Mouse (Mus musculus) urinary bladder, adult 2 months (tissue): Measurements from ENCODE around the gene Wdr53. TPM values are rescaled to one million over a fixed set of nuclear protein-coding genes. Genes with fewer than 3 reads are reported as not detected.
"Not testable (repeated sequence)": the region's sequence is repeated elsewhere in the genome, so short reads cannot be mapped to it uniquely, and the experiment has no call there.

Source experiments
- DNase-seq: peaks from one replicate; pipeline ENCODE4 v3.0.0; 2022; ENCODE audit warnings: low spot score
- polyA plus RNA-seq: library from polyadenylated mRNA; depleted of rRNA; stranded (reverse); fragments of >200 nt; gene quantifications from 2 replicates; pipeline ENCODE4 v1.2.3, GENCODE M21; 2012; rRNA removed

Wdr53 gene
- polyA plus RNA-seq, result 11.9 and 15.2 TPM in 2 replicates

DNA sequence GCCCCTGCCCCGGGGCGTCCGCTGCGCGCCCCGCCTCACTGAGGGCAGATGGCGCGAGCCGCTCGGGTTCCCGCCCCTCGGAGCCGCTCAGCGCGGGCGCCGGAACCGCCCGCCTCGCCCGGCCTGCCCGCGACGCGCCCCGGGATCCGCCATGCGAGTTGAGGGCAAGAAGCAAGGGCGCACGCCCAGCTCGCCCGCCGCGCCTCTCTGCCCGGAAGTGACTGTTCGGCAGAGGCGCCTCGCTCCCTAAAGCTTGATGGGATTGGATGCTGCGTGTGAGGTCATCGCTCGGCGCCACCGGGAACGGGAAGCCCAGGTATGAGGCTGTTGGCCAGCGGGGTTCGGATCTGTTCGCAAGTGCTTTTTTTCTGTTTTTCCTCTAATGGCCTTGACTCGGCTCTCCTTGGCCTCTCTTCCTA is at the start of gene Wdr53, which contains the start of gene Fbxo45:
Wdr53 (plus strand) TSS at position 276 of the 419 bp plus-strand sequence.
Fbxo45 (minus strand) TSS at position 207 of the 419 bp plus-strand sequence.
- peak; percentile 95 for DNase-seq

DNA sequence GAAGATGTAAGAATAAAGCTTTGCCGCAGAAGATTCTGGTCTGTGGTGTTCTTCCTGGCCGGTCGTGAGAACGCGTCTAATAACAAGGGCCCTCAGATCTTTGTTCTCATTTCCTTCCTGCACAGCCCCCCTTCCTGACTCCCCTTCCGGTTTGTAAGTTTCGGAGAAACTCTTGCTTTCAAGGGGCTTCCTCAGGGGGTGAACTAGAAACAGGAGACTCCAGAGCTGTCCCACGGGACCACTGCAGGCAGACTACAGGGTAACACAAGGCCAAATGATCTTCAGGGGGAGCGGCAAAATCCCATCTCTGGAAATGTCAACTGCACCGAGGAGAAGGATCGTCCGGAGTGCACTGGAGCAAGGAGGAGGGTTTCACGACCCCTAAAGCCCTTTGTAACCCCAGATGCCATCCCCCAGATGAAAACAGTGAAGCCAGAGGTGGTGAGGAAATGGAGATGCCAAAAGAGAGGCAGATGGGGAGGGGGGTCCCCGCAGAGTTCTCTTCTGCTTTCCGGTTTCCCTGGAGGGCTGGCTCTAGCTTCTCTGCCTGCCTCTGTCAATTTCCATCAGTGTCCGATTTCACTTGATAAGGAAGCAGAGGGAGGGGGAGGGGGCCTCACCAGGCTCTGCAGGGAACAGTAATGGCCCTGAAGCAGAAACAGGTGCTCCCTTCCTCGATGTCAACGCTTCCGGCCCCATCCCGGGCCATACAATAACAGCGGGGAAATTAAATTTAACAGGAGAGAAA is 46.6 kb upstream of the Wdr53 start:
- no peak for DNase-seq

DNA sequence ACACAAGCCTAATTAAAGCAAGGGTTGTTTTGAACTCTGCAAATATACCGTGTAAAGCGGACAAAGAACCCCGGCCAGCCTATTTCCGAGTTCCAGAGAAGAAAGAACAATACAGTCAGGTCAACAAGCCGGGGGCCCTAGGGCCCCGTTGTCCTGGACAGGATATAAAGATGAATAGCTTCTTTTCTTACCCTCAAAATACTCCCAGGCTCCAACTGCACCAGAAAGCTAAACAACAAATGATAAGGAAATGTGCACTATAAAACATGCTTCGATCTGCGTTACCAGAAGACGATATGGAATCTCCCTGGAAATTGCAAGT is 46.1 kb upstream of the Wdr53 start:
- no peak for DNase-seq

DNA sequence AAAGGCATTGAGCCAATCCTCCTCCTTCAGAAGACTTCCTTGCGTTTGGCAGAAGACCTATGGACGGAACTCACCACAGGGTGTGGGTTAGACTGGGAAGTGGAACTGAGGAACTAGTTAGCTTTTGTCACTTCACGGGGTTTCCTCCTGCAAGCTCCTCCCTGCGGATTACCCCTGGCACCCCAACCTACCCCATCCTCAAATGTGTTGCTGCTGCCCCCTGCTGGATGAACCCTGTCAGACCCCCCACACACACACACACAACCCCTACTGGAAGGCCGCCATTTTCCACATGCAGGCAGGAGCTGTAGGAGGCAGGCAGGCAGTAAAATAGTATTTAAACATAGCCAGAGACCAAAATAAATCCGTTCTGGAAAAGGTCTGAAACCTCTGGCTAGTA is 44.3 kb upstream of the Wdr53 start:
- DNase-seq, result peak; percentile 41

DNA sequence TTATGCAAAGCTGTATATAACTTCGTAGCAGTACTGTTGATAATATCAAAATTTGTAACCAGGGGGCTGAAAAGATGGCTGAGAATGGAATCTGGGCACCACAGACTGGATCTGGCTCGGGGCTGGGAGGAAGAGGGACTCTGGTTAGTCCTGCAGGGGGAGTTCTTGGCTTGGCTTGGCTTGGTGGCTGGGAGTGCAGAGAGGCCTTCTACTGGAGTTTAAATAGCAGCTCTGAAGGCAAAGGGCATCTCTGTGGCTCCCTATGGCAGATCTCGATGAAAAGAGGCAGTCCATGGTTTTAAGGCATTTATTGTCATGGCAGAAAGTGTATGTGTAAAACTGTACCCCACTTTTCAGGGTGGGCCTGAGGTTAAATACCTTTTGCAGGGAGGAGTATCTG is 42.1 kb upstream of the Wdr53 start:
- DNase-seq, result no peak

DNA sequence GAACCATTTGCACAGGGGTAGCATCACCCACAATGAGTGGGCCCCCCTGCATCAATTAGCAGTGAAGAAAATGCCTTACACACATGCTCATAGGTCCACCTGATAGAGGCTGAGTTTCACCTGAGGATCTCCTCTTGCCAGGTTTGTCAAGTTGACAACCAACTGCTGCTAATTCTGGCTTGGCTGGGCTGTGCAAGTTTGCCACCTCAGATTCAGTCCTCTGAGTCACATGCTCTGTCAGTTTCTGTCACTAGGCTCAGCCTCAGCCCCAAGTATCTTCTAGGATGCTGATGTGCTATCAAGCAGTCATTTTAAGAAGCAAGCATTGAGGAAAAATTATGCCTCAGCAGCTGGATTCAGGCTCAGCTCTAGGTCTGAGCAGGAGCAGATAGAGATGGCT is 32.9 kb upstream of the Wdr53 start:
- DNase-seq, result no peak

DNA sequence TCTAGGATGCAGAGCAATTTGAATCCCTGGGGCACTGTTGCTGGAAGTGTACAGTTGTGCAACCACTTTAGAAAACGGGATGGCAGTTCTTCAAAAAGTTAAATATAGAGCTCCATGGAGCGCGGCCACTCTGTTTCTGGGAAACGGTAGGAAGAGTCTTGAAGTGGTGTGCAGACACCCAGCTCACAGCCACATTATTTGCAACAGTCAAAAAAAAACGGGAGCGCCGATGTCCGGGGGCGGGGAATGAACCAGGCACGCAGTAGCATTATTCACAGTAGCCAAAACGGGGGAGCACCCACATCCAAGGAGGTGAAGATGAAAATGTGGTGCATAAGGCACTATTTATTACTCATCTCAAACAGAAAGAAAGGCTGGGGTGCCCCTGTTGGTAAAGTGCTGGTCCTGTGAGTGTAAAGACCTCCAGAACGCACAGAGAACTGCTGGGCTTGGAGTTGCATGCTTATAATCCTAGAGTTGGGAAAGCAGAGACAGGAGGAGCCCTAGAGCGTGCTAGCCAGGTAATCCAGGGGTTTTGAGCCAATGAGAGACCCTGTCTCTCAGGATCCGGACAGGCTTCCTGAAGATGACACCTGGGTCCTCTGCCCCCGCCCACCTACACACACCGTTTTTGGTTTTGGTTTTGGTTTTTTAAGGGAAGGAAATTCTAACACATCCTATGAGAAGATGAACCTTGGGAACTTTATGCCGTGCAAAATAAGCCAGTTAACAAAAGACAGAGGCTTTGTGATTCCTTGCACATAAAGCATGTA is 32.0 kb upstream of the Wdr53 start:
- DNase-seq, result no peak

DNA sequence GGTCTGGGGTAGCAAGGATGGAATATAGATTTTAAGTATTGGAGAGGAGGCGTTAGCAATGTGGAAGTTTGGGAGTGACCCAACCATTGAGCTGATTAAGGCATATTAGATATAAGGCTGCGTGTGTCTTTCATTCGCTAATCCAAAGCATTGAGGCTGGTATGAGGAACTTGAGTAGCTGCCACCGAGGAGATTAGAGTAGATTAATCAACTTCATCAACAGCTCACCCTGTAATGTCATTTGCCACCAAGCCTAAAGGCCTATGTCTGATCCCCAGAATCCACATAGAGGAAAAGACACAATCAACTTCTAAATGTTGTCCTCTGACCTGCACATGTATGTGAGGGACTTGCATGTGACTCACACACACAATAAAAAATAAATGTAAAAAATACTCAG is 25.2 kb upstream of the Wdr53 start:
- DNase-seq, result no peak

DNA sequence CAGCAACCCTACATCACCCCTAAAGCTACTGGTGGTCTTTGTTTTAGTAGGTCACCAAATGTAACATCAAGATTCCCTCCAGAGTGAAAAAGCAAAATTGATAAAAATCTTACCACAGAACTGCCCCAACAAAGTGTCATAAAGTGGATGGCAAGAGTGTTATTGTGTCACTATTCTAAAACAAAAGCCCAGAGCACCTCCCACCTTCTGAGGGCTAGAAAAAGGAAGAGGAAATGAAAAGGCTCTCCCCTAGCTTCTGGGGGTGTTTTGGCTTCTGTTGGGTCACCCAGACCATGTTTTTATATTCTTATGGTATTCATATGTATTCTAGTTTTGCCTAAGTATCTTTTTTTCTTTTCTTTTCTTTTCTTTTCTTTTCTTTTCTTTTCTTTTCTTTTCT is 24.6 kb upstream of the Wdr53 start:
- no peak for DNase-seq

DNA sequence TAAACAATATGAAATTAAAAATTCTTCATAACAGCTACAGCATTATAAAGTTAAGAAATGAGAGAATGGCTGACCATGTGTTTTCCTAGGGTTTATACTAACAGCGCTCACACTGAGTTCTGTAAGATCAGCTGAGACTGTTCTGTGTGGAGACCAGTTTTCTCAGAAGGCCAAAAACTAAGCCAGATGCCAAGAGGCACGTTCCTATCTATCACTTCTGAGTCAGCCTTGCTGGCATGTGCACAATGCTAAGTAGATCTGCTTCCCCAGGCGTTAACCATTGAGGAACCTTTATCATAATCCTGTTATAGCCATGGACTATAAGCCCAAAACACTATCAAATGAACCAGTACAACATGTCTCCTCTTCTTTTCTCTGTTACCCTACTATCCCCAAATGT is 15.0 kb upstream of the Wdr53 start:
- DNase-seq, result not testable (repeated sequence)

DNA sequence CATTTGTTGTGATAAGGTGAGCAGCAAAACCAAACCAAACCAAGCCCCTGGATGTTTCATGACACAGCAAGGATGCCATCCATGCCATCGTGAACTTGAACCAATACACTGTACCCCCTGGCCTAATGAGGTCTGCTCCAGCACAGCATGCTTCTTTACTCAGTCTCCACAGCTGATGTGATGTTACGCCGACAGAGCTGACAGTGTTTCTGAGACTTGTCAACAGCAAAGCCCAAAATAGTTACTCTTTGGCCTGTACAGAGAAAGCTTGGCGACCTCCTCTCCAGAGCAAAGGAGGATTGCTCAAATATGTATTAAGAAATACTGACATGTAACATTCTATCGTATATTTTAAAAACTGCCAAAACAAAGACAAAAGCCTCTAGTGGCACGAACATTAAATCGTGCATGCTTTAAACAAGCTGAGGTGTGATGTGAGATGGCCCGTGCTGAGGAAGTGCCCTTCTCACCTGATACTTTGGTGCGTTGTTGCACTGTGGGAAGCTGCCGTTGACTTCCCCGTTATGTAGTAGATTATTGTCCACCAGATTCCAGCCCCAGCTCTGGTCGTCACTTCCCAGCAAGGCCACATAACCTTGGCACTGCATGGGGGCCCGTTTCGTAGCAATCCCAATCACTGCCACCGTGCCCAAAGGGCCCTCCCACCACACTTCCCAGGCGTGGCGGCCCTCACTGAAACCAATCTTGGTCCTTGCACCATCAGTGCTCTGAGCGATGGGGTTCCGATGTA is 8.9 kb upstream of the Wdr53 start:
- no peak for DNase-seq

DNA sequence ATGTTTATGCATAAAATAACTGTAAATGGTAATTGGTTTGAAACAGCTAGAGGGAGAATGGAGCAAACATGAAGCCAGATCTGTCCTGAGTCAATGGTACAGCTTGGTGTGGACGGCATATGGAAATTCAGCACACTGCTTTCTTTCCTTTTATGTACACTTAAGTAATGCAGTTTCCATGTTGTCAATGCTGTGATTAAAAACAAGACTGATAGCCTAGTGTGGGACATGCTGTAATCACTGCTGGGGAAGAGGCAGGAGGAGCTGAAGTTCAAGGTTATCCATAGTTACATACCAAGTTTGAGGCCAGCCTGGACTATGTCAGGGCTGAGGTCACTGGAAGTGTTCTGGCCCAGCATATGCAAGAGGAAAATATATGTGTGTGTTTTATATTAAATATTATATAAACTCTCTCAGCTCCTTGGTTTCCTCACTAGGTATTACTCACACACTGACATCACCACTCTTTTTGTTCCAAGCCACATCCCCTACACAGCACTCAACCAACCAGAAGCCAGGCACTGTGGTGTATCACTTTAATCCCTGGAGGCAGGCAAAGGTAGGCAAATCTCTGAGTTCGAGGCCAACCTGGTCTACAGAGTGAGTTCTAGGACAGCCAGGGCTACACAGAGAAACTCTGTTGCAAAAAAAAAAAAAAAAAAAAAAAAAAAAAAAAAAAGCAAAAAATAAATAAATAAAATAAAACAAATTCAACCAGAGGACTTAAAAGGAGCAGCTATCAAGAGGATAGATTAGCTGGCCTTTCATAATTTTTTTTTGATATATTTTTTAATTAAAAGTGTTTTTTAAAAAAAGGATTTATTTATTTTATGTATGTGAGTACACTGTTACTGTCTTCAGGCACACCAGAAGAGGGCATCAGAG is 7.4 kb upstream of the Wdr53 start:
- DNase-seq, result no peak

DNA sequence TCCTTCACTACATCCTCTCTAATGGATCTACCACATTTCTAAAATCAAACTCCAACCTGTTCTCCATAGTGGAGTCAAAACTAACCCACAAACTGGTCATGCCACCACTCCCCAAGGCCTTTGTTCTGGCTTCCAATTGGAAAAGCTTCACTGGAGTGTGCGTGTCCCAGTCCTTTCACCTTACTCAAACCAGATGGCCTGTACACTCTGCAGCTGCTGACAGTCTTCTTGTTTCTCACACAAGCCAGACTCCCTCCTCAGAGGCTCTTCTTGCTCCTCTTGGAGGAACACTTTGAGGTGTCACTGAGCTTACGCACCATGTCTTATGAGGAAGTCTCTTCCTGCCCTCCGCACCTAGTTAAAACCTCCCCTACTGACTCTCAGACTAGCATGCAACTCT is 3.1 kb upstream of the Wdr53 start:
- no peak for DNase-seq

DNA sequence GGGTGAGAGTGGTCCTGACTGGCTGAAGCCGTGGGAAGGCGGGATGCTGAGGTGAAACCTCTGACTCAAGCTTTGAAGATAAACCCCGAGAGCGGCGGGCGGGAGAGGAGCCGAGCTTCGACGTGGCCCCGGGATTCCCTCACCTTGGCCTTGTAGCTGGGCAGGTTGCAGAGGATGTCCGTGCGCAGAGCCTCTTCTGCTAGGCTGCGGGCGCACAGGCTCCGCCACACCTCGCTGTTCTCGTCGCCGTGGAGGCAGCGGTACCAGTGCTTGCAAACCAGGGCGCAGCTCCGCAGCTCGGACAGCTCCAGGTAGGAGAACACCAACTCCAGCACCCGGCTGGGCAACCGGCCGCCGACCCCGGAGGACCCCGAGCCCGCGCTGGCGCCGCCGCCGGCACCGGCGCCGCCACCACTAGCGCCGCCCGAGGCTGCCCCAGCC is 656 bp upstream of the Wdr53 start:
- no peak for DNase-seq

DNA sequence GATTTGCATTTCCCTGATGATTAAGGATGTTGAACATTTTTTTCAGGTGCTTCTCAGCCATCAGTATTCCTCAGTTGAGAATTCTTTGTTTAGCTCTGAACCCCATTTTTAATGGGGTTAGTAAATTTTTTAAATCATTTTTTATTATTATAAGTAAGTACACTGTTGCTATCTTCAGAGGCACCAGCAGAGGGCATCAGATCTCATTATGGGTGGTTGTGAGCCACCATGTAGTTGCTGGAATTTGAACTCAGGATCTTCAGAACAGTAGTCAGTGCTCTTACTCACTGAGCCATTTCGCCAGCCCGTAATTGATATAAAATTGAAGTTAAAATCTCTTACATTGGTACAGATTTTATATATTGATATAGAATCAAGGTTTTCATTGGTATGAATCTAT is 17.2 kb downstream of the Wdr53 start:
- DNase-seq, result not testable (repeated sequence)

DNA sequence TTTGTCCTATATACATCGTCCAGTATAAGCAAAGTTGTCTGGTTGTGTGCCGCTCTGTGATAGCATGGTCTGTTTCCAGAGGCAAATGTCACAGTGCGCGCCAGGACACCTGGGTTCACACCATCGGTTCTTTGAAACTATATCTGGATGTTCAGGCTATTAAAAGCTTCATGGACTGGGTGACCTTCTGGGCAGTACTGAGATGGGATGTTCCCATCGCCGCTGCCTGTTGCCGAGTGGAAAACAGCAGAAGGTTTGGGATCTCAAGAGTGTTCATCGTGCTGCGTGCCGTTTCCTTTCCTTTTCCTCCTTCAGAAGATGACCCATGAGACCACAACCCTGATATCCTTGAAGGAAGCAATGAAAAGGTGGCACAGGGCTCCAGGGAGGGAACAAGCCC is 24.3 kb downstream of the Wdr53 start, which contains the start of gene Smco1:
Smco1 (plus strand) TSS at position 178 of the 400 bp plus-strand sequence.
- DNase-seq, result no peak

DNA sequence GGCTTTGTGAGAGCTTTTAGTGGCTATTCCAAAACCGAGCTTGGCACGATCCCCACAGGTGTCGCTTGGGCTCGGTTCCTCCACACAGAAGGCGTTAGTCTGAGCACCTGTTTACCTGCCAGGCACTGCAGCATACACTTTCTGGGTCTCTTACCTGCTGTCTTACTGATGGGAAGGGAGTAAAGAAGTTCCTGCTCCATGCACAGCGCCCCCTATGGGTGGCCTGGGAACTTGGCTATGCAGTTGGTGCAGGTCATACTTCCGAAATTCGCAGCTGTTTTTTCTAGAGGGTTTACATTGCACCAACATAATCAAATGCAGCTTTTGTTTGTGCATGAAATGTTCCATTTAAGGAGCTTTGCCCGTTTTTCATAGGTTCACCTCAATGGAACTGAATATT is 26.3 kb downstream of the Wdr53 start:
- no peak for DNase-seq

DNA sequence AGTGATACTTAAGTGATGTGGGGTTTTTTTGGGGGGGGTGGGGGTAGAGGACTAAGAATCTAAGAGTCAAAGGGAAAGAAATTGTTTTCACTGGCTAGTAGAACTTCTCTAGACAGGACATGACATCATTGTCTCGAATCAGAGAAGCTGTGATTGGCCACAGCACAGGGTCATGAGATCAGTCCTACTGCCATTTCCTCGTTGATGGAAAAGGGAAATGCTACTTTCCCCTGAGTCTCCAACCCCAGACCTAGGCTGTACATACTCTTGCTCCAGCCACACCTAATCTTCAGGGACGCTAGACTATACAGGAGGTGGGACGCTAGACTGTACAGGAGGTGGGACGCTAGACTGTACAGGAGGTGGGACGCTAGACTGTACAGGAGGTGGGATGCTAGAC is 28.0 kb downstream of the Wdr53 start:
- DNase-seq, result no peak

DNA sequence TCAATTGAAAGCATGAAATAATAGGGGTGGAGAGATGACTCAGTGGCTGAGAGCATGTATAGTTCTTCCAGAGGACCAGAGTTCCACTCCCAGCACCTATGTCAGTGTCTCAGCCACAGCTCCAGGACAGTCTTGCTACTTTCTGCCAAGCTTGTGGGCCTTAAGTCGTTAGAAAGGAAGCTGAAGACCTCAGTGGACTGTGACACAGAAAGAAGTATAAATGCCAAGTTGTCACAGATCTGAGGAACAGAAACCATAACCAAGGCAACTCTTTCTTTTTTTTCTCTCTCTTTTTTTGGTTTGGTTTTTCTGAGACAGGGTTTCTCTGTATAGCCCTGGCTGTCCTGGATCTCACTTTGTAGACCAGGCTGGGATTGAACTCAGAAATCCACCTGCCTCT is 28.8 kb downstream of the Wdr53 start:
- no peak for DNase-seq

DNA sequence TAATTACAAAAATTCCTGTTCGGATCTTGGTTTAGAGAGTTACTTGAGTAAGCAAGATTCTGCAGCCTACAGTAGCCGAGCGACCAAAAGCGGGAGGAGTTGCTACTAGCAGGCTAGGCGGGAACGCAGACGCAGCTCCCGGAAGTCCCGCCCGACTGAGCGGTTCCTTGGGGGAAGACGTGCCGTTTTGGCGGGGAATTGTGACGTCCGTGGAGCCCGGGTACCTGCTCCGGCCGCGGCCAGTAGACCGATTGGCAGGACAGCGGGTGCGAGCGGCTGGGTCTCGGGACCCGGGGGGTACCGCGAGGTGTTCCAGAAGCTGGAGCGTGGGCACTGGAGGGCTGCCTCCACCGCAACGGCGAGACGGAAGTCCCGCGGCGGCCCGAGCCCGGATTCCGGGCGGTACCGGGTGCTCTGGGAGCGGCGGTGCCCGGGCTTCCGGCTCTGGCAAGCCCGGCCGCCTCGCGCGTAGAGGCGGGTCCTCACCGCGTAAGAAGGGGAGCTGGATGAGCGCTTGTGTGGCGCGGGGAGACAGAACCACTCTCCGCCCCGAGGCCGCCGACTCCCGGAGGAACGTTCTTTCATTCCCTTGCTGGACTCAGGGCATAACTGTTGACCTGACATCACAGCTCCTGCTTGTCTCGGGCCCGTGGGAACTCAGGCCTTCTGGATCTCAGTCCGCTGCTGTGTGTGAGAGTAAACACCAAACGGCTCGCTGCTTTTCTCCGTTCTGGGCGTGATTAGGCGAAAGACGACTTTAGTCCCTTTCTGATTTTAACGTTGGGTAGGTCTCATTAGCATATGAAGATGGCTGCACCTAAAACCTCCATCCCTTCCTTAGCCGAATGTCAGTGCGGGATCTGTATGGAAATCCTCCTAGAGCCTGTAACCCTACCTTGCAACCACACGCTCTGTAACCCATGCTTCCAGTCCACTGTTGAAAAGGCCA is 30.6 kb downstream of the Wdr53 start, which contains the start of gene Rnf168:
Rnf168 (plus strand) TSS at position 152 of the 949 bp plus-strand sequence.
- DNase-seq, result peak; percentile 90
